Mouse (Mus musculus) kidney, postnatal 4 days (tissue): Measurements from ENCODE around the gene Srxn1.

ENCODE experiments used
- DNase-seq, 2 experiments: peaks; one replicate each; pipeline ENCODE4 v3.0.0; 2021; ENCODE audit warnings: mixed read lengths in 2 of 2

The Srxn1 gene

DNA sequence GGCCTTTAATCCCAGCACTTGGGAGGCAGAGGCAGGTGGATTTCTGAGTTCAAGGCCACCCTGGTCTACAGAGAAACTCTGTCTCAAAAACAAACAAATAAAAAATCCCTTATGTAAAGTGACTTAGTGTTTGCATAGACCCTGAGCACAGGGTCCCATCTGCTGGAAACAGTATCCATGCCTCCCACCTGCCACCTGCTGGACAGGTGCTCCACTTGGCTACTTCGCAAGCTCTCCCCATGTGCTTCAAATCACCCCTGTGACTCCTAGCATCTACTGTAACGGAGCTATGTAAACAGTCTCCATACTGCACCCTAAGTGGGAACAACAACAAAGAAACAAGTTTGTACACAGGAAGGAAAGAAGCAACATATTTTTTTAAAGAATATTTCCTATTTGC is 23.3 kb downstream of the Srxn1 start:
- peak in 1 of 2 experiments; percentile 39 for DNase-seq

DNA sequence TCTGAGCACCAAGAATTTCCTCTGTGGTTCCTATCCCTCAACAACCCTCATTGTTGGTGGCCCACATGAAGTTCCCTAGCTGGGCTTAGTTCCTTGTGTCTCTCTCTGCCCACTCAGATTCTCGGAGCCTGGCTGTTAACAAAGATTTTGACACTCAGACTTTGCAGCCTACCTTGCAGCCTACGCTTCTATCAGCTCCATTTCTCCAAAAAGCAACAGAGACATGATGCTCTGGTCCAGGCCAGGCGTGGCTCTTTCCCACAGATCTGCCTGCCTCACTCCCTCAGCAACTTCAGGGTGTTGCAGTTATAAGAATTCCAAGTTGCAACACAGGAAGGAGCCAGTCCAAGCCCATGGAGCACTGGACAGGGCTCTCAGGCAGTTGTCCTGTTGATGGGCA is 24.5 kb downstream of the Srxn1 start:
- DNase-seq = no peak

DNA sequence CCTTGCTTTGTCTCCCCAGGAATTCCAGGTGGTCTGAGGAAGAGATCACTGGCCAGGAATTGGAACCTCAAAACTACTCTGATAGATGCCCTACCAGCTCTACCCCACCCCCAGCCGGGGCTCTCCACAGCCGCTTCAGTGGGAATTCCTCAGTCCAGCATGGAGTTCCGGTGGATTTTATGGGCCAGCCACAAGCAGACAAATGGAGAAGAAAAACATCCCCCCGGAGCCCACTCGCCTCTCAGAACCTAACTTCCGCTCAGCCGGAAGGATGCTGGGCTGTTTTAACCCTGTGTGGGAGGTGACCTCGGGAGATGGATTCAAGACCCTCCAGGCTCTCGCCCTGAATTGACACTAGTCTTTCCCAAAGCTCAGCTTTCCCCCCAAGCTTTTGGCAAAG is 26.7 kb downstream of the Srxn1 start:
- DNase-seq = peak in 1 of 2 experiments; percentile 51

DNA sequence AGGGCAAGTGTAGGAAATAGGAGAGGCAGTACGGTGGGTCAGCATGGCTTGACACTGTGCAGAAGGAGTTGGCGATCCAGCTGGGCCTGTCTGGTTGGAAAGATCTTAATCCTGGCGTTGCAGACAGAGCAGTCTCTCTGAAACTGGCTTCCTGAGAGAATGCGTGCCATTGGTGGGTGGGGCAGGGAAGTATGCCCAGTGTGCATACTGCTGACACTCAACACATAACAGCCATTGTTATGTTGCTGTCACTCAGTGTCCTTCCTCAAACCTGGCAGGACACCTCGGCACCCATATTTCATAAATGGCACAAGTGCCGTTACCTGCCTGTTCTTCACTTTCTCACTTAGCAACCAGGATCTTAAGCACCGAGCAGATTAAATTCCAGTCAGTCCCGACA is 27.4 kb downstream of the Srxn1 start:
- no peak for DNase-seq

DNA sequence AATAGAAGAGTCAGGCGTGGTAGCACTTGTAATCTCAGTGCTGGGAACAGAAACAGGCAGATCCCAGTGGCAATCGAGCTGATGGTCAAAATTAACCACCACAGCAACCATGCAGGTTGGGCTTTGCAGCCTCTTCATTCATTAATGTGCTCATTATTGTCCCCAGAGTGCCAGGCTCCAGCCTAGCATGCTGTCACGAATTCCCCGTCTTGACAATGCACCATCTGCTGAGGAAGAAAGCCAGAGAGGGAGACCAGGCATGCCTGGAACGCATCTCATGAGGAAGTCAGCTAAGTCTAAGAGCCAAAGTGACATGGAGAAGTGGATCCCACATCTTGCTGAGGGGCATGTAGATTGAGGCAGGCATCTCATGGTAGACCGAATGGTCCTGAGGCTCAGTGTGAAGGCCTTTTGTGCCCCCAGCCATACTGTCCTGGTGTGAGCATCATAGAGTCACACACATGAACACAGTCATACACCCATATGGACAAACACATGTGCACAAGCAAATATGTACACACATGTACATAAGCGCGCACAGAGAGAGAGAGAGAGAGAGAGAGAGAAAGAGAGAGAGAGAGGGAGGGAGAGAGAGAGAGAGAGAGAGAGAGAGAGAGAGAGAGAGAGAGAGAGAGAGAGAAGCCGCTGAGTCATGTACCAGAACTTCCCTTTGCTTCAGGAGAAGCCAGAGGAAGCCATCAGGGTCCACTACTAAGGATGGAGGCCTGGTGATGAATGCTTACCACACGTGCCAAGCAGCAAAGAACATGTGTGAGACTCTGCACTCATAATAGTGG is 34.1 kb downstream of the Srxn1 start:
- no peak for DNase-seq

DNA sequence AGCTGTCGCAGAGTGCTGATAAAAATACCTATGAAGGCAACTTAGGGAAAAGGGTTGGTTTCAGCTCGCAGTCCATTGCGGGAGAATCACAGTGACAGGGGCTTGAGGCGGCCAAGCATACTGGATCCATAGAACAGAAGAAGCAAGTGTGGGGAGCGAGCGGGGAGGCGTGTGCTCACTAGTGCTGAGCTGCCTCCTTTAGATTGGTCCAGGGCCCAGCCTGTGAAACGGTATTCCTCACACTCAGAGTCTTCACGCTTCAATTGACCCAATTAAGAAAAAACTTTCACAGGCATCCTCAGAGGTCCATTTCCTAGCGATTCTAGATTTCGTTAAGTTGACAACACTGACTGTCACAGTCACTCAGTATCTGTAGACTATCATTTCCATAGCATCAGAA is 35.6 kb downstream of the Srxn1 start:
- DNase-seq = no peak

DNA sequence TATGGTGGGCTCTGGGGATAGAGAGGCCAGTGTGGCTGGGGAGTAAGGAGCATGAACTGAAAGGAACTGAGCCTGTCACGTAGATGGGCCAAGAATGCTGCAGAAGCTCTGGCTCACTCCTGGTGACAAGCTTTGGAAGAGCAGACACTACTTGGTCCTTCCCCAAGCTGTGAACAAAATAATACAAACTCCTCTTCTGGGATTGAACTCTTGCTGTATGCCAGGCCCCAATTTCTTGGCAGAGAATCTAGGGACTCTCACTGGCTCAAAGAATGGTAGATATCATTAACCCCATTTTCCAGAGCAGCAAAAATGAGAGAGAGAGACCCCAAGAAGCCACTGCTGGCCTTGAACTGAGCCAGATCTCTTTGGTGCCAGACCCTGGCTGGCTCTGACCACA is 36.2 kb downstream of the Srxn1 start:
- DNase-seq = no peak

DNA sequence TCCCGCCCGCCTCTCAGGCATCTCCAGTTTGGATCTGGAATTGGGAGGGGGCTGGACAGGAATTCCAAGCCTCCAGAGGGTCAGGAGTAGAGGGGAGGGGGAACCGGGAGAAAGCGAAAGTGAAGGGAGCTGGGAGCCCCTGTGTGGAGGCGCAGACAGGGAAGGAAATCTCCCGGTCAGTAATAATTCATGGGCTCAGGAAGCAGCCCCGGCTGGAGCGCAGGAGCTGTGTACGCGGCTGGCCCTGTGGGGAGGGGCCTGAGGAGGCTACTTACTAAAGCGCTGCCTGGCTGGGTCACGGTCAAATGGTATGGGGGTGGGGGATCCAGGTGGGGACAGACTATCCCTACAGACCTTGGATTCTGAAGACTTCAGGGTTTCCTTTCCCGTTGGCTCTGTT is 36.7 kb downstream of the Srxn1 start:
- DNase-seq = peak; percentile 71 to 82

DNA sequence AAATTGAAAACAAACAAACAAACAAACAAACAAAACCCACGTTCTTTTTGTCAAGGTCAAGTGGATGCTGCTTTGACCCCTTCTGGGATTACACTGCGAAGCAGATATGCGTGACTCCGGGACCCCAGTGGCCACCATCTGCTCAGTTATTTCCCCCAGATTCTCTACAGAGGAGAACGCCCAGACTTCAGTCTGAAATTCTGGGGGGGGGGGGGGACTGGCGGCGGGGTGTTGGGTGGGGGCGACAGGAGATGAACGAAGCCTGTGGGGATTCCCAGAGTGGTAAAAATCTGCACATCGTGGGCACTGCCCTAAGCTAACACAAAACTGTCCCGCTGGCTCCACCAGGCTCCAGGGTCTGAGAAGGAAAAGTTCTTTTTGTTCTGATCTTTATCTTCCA is 37.3 kb downstream of the Srxn1 start:
- DNase-seq = no peak

DNA sequence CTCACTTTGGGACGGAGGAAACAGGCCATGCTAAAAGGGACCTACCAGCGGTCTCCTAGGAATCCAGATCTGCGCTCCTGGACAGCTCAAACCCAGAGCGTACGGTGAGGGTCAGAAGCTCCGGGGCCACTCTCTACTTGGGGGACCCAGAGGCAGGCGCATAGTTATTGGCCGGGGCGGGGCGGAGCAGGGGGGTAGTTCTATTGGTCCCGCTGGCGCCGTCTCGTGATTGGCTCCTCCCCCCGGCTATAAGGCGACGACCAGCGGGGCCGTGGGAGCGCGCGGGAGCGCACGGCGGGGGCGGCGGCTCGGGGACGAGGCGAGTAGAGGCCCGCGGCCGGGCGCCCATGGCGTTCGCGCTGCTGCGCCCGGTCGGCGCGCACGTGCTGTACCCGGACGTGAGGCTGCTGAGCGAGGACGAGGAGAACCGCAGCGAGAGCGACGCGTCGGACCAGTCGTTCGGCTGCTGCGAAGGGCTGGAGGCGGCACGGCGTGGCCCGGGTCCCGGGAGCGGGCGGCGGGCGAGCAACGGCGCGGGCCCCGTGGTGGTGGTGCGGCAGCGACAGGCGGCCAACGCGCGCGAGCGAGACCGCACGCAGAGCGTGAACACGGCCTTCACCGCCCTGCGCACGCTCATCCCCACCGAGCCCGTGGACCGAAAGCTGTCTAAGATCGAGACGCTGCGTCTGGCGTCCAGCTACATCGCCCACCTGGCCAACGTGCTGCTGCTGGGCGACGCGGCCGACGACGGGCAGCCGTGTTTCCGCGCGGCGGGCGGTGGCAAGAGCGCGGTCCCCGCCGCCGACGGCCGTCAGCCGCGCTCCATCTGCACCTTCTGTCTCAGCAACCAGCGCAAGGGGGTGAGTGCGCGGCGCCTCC is 38.2 kb downstream of the Srxn1 start, which contains the start of gene Tcf15:
Tcf15 (plus strand) TSS at position 283 of the 879 bp plus-strand sequence.
- DNase-seq = peak; percentile 82 to 86

DNA sequence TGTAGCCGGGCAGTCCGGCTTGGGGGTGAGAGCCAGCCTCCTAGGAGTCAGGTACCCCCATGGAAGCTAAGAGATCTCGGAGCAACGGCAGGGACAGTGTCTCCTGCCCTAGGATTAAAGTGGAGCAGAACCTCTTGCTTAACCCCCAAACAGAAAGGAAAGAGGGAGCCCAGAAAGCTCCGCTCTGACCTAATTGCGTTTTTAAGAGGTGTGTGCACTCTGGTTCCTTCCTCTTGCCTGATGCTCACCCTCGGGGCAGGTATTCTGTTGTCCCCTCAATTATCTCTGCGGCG is 38.8 kb downstream of the Srxn1 start:
- no peak for DNase-seq

DNA sequence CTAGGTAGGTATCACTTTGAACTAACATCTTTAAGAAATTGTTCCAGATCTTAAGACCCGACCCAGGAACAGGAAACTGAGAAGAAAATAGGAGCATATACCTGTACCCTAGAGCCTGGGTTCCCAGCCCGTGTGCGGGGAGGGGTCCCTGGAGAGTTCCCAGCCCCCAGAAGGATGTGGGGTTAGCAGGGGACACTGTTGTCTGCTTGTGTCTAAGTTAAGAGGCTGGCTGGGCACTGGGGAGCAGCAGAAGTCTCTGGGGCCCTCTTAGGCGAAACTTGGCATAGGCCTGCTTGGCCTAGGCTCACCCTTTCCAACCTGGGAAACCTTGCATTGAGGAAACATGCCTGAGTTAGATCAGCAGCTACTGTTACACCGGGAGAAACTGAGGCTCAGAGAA is 39.2 kb downstream of the Srxn1 start:
- DNase-seq = no peak

DNA sequence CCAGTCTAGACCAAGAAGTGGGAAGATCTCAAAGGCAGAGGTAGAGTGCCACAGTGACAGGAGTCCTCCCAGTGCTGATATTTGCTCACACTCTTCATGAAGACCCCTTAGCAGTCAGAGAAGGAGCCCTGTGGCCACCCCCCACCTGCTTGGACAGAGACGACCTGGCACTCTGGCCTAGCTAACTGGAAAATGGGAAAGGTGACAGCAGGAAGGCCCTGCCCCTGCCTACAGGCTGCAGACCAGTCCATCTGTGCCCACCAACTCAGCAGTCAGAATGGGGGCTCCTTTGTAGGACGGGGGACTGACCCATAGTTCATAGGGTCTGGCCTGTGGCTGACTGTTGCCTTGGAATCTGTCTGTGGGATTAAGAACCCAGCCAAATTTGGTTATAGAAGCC is 40.4 kb downstream of the Srxn1 start:
- no peak for DNase-seq

DNA sequence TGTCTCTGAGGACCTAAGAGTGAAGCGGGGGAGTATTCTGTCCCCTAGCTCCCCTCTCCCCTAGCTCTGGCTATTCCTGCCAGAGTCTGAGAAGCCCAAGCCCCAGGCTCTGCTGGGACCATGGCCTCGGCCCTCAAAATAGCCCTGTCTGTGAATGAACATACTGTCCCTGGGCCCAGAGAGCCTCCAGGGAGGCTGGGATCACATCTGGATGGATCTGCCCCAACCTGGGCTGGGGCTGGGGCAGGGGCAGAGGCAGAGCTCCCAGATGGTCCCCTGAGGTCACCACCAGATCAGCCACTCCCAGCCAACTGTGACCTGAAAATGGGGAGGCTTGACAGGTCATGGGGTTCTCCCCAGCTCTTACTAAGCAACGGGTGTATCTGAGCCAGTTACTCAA is 41.8 kb downstream of the Srxn1 start:
- DNase-seq = no peak

DNA sequence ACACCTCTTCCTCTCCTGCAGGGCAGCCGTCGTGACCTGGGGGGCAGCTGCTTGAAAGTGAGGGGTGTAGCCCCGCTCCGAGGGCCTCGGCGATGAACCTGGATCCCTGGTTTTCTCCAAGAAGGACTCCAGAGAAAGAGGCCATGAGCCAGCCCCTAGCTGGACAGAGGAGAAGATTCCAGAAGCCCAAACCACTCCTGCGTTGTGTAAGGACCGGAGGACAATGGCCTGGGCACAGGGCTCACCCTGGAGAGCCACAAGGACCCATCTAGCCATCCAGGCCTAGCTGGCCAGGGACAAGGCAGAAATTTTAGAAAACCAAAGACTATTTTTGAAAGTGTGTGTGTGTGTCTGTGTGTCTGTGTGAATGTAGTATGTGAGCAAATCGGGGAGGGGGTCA is 43.4 kb downstream of the Srxn1 start:
- no peak for DNase-seq

DNA sequence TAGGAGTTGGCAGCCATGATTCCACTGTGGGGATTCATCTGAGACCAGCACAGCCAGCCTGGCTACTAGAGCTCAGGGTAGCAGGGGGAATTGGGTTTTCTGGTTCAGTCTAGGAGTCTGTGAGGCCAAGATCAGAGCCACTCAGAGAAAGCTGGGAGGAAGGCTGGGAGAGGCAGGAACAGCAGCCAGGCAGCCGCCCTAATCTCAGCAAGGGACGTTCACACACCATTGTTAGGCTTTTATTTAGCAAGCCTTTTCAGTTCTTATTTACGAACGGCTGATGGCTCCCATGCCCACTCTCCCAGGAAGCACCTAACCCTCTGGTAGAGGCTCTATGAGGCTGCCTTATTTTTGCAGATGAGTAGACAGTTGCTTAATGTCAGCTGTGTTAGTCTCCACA is 44.6 kb downstream of the Srxn1 start:
- DNase-seq = no peak

DNA sequence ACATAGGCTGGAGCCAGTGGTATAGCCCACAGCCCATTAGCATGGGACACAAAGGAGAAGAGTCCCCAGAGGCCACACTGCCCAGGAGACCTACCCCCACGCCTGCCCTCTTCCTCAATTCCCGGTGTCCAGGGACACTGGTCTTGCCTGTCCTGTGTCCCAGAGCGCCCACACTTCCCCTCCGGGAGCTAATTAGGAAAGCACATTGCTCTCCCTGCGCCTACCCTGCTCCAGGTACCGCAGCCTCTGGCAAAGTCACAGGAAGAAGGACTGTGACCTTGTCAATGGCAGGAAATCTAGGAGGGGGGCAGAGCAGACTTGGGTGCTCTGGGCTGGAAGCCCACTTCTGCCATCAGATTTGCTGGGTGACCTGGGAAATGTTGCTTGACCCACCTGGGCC is 45.1 kb downstream of the Srxn1 start:
- peak; percentile 12 to 28 for DNase-seq

DNA sequence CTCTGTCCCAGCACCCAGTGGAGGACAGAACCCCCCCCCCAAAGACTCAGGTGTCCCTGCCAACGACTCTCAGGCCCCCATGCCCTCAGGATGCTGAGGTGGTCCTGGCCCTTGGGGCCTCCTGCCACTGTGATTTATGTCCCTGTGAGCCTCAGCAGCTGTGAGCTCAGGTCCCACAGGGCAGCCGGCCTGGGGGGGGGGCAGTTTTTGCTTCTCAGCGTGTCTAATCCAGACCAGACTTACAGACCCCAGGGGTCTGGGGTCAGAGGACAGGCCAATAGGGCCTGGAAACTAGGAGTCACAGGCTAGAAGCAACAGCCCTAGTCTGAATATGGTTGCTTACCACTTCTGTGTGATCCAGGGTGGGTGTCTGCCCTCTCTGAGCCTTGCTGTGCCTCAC is 48.0 kb downstream of the Srxn1 start:
- DNase-seq = no peak

DNA sequence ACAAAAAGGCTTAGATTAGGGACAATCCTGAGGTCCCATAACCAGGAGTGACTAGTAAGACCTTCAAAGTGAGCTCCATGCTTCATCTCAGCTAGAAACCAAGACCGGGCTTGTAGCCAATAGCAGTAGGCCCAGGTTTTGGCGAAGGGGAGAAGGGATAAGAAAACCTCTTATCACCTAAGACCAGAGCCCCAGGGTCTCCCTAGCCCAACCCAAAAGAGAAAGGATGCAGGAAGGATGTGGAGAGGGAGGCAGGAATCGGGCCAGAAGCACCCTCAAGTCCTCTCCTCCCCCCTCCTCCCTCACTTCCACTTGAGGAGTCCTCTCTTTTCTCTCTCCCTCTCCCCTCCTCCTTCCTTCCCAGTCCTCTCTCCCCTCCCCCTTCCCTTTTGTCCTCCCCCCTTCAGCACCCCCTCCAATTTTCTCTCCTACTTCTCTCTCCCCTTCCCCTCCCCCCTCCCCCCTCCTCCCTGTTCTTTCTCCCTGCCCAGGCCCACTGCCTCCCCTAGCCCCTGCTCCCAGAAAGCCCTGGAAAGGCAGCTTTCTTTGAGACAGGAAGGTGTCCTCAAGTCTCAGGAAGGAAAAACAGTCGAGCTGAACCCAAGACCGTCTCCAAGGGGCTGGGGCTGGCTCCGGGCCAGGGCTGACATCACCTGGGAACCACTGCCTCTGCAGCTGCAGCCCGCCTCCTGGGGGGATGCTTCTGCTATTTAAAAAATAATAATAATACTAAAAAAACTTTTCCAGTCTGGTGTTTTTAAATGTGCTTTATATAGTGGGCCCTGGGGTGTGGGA is 50.3 kb downstream of the Srxn1 start:
- peak; percentile 77 to 83 for DNase-seq

DNA sequence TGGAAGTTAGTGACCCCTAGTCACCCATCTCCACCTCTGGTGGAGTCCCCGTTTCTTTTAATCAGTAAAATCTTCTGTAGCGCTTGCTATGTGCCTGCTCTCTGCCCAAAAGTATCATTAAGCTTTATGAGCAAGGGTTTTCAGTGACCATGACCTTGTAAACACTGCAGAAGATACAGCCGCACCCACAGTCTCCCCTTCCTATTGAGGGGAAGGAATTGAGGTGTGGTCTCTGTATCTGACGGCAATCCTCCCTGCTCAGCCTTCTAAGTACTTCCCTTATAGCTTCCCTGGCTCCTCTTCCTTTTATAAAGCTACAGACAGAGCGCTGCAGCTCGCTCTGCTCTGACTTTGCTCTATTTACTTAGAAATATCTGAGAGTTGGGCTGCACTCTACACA is 51.2 kb downstream of the Srxn1 start:
- DNase-seq = no peak

DNA sequence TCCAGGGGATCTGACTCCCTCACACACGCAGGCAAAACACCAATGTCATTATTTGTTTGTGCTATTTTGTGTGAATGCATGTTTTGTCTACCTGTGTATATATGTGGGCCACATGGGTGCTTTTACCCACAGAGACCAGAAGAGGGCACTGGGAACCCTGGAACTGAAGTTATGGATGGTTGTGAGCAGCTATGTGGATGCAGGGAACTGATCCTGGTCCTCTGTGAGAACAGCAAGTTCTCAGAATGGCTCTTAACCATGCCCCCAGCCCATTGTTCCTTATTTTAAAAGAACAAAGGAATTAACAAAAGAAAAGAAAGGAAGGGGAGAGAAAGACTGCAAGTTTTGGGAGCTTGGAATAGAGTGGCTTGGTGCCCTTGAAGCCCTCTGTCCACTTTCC is 54.2 kb downstream of the Srxn1 start:
- DNase-seq = no peak
